Mouse (Mus musculus) limb, embryonic 10.5 days (tissue): ENCODE results near the gene Borcs6. TPM values are rescaled to one million over a fixed set of nuclear protein-coding genes. Genes with fewer than 3 reads are reported as not detected.

Source experiments
- DNase-seq: peaks from one replicate; pipeline ENCODE4 v3.0.0-alpha.2; 2017; ENCODE audit warnings: low spot score
- H3K27ac ChIP-seq: fragments of 300-500 bp; sonication (generic); 2 replicates; pipeline ENCODE4 v1.5.1; 2016; ENCODE audit warnings: mild to moderate bottlenecking
- H3K27me3 ChIP-seq: fragments of 300-500 bp; sonication (generic); 2 replicates; pipeline ENCODE4 v1.6.1; 2016; ENCODE audit warnings: low read depth, mild to moderate bottlenecking; ENCODE audit not compliant: poor library complexity, severe bottlenecking
- H3K36me3 ChIP-seq: fragments of 300-500 bp; sonication (generic); 2 replicates; pipeline ENCODE4 v1.6.1; 2016; ENCODE audit warnings: mild to moderate bottlenecking, moderate library complexity
- H3K4me1 ChIP-seq: fragments of 300-500 bp; sonication (generic); 2 replicates; pipeline ENCODE4 v1.6.1; 2016
- H3K4me3 ChIP-seq: fragments of 300-500 bp; sonication (generic); 2 replicates; pipeline ENCODE4 v1.5.1; 2016; ENCODE audit warnings: mild to moderate bottlenecking, moderate library complexity
- H3K9me3 ChIP-seq: fragments of 300-500 bp; sonication (generic); replicated peaks from 2 replicates; pipeline ENCODE4 v1.6.1; 2016; ENCODE audit warnings: mild to moderate bottlenecking
- WGBS: fragments of 180-500 bp; shearing (Covaris S2); methylation state at CpG from one replicate; pipeline ENCODE4 v1.1.7; 2016; 5-methylcytosine and 5-hydroxymethylcytosine counted together
- polyA plus RNA-seq: library from polyadenylated mRNA; unstranded; fragments of >200 nt; fragmentation: Nextera tagmentation; extraction: Ambion mirVana; gene quantifications from 2 replicates; pipeline ENCODE4 v1.2.1, GENCODE M21; 2016

The Borcs6 gene
- polyA plus RNA-seq, 1 experiment from 2014 or later: 6.0 TPM

- Histone ChIP-seq H3K36me3 (peaks cover 84% of the 10 kb centered on the region), H3K4me3 (no peak overlapping the region), H3K9me3 (no peaks in the 10 kb centered on the region), H3K27me3 (no peaks in the 10 kb centered on the region), H3K27ac (no peak overlapping the region), H3K4me1 (peaks cover 13% of the 10 kb centered on the region)
- 92% methylated on average over 11 of the region's 11 CpGs for WGBS
- DNase-seq: no peak
Measured at GRCm38 (mm10) chr11:69106299-69106698, 46.8 kb downstream of the Borcs6 start.

- Histone ChIP-seq H3K9me3 (no peaks in the 10 kb centered on the region), H3K4me1 (peaks cover 19% of the 10 kb centered on the region), H3K4me3 (no peak overlapping the region), H3K27ac (peak overlapping the region; percentile 30; the same call in 1 of the 2 replicates), H3K36me3 (peaks cover 78% of the 10 kb centered on the region), H3K27me3 (no peaks in the 10 kb centered on the region)
- 86% methylated on average over 11 of the region's 11 CpGs for WGBS
- no peak for DNase-seq
Measured at GRCm38 (mm10) chr11:69106842-69107241, 47.3 kb downstream of the Borcs6 start.

- Histone ChIP-seq H3K9me3 (no peaks in the 10 kb centered on the region), H3K4me3 (peak overlapping the region; percentile 19; the same call in 1 of the 2 replicates), H3K4me1 (peaks cover 26% of the 10 kb centered on the region), H3K27ac (no peak overlapping the region), H3K36me3 (peaks cover 70% of the 10 kb centered on the region), H3K27me3 (peaks cover 2% of the 10 kb centered on the region; the same call in 1 of the 2 replicates)
- WGBS: 90% methylated on average over 11 of the region's 11 CpGs
- DNase-seq: no peak
Measured at GRCm38 (mm10) chr11:69107676-69108075, 48.2 kb downstream of the Borcs6 start.

GRCm38 (mm10) chr11:69108223-69108622 lies 48.7 kb downstream of the Borcs6 start:
- 0 out of 2 replicates have a peak overlapping the region, but pooled peaks have one; percentile 19 for H3K4me3 ChIP-seq
- peaks cover 64% of the 10 kb centered on the region for H3K36me3 ChIP-seq
- H3K4me1 ChIP-seq: peaks cover 26% of the 10 kb centered on the region
- DNase-seq: no peak
- no peak overlapping the region for H3K27ac ChIP-seq
- no peaks in the 10 kb centered on the region for H3K9me3 ChIP-seq
- peaks cover 8% of the 10 kb centered on the region; the same call in 1 of the 2 replicates for H3K27me3 ChIP-seq
- 93% methylated on average over 9 of the region's 9 CpGs for WGBS

GRCm38 (mm10) chr11:69109032-69109900 lies 49.7 kb downstream of the Borcs6 start:
- Histone ChIP-seq H3K9me3 (no peaks in the 10 kb centered on the region), H3K4me1 (peaks cover 26% of the 10 kb centered on the region), H3K4me3 (peak overlapping the region; percentile 8; the same call in 1 of the 2 replicates), H3K27me3 (peaks cover 15% of the 10 kb centered on the region; the same call in 1 of the 2 replicates), H3K36me3 (peaks cover 54% of the 10 kb centered on the region), H3K27ac (no peak overlapping the region)
- 83% methylated on average over 13 of the region's 13 CpGs for WGBS
- no peak for DNase-seq

GRCm38 (mm10) chr11:69110319-69111046 lies 51.0 kb downstream of the Borcs6 start:
- peak; percentile 99 for DNase-seq
- Histone ChIP-seq H3K27me3 (peaks cover 22% of the 10 kb centered on the region), H3K4me3 (peak overlapping the region; percentile 62), H3K27ac (peak overlapping the region; percentile 76), H3K36me3 (peaks cover 42% of the 10 kb centered on the region), H3K4me1 (peaks cover 26% of the 10 kb centered on the region), H3K9me3 (no peaks in the 10 kb centered on the region)
- WGBS: under 1% methylated on average over 30 of the region's 30 CpGs

Other genes starting within 250 kb of the Borcs6 start
- 52.6 and 61.8 TPM in 2 replicates for gene Ndel1, start 187.9 kb upstream of the Borcs6 start, polyA plus RNA-seq
- gene Rnf222, start 171.2 kb upstream of the Borcs6 start, polyA plus RNA-seq: 0.04 and 0.09 TPM in 2 replicates
- 1,058 and 1,266 TPM in 2 replicates for gene Rpl26, start 158.1 kb upstream of the Borcs6 start, polyA plus RNA-seq
- gene Odf4, start 132.6 kb upstream of the Borcs6 start, polyA plus RNA-seq: not detected in 2 replicates
- 8.0 and 9.0 TPM in 2 replicates for gene Arhgef15, start 102.2 kb upstream of the Borcs6 start, polyA plus RNA-seq
- 2.4 and 3.2 TPM in 2 replicates for gene Slc25a35, start 91.6 kb upstream of the Borcs6 start, polyA plus RNA-seq
- gene Rangrf, start 84.5 kb upstream of the Borcs6 start, polyA plus RNA-seq: 88.6 and 115 TPM in 2 replicates
- gene Pfas, start 51.3 kb upstream of the Borcs6 start, polyA plus RNA-seq: 66.5 and 70.0 TPM in 2 replicates
- gene Ctc1, start 43.8 kb upstream of the Borcs6 start, polyA plus RNA-seq: 103 and 104 TPM in 2 replicates
- gene Aurkb, start 14.1 kb upstream of the Borcs6 start, polyA plus RNA-seq: 214 and 217 TPM in 2 replicates
- 35.8 and 38.6 TPM in 2 replicates for gene Tmem107, start 11.1 kb downstream of the Borcs6 start, polyA plus RNA-seq
- 51.1 and 72.1 TPM in 2 replicates for gene Vamp2, start 28.8 kb downstream of the Borcs6 start, polyA plus RNA-seq
- gene Per1, start 35.5 kb downstream of the Borcs6 start, polyA plus RNA-seq: 10.3 and 10.8 TPM in 2 replicates
- 0.53 and 0.90 TPM in 2 replicates for gene Hes7, start 60.7 kb downstream of the Borcs6 start, polyA plus RNA-seq
- 0.15 and 0.29 TPM in 2 replicates for gene 9130213A22Rik, start 62.9 kb downstream of the Borcs6 start, polyA plus RNA-seq
- 0.28 and 0.39 TPM in 2 replicates for gene Aloxe3, start 66.2 kb downstream of the Borcs6 start, polyA plus RNA-seq
- 0.05 TPM in 1 of 2 replicates, not detected in the other for gene Alox12b, start 97.3 kb downstream of the Borcs6 start, polyA plus RNA-seq
- 0.15 TPM in 1 of 2 replicates, not detected in the other for gene Alox8, start 138.1 kb downstream of the Borcs6 start, polyA plus RNA-seq
- not detected in 2 replicates for gene Gucy2e, start 177.3 kb downstream of the Borcs6 start, polyA plus RNA-seq